Mouse (Mus musculus) lung, postnatal 14 days (tissue): ENCODE data around the gene Fkrp.

ENCODE experiments used
- DNase-seq: peaks from one replicate; pipeline ENCODE4 v3.0.0; 2021

Fkrp gene

DNA sequence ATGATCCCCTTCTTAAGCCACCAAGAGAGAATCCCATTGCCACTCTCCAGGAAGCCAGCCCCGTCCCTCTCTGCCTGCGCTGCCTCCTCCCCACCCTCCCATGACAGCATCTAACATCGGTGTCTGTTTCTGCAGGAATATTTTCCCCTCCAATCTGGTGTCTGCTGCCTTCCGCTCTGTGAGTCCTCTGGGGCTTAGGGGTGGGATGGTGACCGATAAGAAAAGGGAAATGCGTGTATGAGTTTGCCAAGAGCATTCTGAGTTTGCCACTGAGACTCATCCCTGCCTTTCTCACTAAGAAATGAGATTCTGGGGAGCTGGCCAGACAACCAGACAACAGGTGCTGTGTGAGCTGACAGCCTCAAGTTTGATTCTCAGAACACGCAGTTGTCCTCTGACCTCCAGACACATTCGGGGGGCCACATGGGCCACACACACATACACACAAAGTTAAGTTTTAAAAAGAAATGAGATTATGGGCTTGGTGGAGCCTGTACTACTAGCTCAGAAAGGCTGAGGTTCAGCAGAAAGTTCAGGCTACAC lies 30.9 kb downstream of the Fkrp start:
- DNase-seq: no peak

DNA sequence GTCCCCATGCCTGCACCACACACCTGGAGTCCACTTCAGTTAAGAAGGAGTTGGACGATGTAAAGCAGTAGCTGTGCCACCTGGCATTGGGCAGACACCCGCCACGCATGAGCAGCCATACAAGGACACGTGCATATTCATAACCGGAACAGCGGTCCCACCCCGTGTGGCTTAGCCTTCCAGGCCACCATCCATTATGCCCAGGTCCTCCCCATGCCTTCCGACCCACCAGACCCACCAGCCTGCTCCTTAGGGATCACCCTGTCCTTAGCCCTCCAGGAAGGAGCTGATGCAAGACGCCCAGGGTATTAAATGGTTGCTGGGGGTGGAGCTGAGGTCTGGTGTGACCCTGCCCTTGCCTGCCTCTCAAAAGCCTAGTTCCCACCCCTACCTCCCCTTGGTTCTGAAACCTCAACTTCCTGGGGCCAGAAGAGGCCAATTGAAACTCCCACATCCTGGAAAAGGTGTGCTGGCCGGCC lies 32.0 kb downstream of the Fkrp start:
- peak; percentile 32 for DNase-seq

DNA sequence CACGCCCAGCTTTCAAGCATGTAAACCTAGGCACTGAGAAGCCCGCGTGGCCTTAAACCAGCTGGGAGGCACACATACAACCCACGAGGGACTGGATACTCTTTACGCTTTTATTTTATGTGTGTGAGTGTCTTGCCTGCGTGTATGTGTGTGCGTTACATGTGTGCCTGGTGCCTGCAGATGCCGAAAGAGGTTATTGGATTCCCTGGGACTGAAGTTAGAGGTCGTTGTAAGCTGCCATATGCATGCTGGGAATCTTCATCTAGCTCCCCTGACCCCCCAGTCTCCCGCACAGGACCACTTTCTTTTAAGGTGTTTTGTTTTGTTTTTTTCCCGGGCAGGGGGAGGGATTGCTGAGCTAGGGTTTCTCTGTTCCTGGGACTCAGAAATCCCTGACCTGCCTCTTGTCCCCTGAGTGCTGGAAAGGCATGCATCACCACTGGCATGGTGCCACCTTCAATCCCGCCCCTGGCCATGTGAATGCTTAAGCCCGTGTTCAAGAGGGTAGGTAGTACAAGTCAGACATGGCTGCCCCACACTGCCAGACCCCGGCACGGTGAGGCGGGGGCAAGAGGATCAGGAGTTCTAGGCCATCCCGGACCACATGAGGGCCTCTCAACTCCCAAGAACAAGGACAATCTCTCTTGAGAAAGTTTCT lies 32.6 kb downstream of the Fkrp start:
- DNase-seq: peak; percentile 83

DNA sequence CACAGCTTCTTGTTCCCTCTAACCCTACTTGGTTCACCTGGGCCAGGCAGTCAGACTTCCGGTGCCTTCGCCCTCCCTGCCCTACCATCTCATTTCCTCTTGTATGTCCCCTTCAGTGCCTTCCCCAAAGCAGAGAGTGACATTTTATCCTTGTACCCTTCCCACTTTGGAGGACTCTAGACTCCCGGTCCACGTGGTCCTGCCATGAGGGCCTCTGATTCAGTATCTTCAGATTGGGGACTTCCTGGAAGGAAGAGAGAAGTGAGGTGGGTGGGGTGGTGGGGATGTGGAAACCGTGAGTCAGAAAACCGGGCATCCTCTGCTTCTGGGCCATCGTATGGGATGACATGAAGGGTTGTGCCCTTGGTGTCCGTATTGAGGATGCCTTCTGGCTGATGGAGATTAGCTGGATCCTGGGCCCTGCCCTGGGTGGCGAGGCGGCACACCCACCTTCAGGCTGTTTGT lies 33.3 kb downstream of the Fkrp start:
- peak; percentile 29 for DNase-seq

DNA sequence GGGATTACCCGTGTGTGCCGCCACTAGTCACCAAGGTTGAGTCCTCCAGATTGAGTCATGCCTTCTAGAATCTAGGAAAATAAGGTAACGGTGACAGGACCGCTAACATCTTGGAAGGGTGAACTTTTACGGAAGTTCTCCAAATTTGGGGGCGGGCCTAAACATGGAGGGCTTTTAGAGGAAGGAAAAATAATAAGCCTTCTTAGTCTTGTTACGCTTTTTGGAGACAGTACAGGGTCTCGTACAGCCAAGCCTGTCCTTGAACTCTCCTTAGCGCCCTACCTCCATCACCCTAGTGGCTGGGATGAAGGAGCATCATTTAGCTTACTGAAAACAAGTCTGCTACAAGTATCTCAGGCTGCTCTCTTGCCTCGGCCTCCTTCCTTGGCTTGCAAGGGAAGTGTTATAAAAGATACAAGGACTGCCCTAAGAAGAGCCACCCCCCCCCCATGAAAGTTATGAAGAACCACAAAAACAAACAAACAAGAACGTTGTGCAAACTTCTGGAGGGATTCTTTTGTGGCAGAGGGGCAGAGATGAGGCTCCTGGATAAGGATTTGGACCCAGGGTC lies 33.9 kb downstream of the Fkrp start:
- DNase-seq: no peak

DNA sequence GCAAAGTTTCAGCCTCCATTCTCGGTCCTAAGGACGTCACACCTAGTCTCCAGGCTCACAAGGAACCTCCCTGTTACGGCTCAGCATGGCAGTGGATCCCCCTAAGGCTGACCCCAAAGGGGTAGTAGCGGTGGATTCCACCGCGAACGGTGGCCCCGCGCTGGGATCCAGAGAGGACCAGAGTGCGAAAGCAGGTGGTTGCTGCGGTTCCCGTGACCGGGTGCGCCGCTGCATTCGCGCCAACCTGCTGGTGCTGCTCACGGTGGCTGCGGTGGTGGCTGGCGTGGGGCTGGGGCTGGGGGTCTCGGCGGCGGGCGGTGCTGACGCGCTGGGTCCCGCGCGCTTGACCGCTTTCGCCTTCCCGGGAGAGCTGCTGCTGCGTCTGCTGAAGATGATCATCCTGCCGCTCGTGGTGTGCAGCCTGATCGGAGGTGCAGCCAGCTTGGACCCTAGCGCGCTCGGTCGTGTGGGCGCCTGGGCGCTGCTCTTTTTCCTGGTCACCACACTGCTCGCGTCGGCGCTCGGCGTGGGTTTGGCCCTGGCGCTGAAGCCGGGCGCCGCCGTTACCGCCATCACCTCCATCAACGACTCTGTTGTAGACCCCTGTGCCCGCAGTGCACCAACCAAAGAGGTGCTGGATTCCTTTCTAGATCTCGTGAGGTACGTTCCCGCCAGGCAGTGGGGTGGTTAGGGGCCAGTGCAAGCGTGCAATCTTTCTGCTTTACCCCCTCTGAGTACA lies 34.5 kb downstream of the Fkrp start:
- peak; percentile 25 for DNase-seq

DNA sequence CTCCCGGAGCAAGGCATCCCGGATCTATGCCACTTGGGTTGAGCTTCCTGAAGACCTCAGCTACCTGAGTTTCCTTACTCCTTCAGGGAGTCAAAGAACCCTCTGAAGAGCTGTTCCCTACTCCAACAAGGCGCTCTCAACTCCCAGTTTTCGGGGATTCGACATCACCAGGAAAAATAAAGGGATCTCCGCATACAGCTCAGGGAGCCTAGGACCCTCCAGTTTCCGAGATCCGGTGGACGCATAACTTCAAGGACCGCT lies 35.0 kb downstream of the Fkrp start:
- DNase-seq: no peak

DNA sequence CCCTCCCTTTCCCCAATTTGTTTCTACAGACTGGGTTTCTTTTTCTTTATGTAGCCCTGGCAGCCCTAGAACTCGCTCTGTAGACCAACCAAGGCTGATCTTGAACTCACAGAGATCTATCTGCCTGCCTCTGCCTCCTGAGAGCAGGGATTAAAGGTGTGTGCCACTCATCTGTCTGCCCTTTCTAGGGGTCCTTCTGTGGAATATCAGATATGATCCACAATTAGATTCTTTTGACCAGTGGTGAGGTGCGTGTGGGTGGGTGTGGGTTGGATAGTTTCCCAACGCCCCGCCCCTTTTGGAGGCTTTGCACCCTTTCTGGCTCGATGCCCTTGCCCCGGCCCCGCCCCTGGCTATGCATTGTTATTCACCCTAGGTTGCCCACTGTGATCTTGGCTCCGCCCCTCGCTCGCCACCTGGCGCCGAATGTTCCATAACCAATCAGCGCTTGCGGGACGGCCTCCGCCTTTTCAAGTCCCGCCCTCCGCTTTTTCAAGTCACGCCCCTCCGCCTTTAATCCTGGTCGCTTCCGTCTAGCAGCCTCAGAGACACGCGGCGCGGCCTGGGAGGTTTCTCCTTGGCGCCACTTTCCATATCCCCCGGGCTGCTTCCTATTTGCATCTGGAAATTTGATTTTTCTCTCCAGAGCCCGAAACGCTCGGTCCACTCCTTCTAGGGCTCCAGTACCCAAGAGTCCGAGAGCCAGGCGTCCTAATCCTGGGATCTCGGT lies 35.5 kb downstream of the Fkrp start, which contains the start of gene Slc1a5:
Gene Slc1a5, plus strand, starts transcription at position 516 of the 730 bp plus-strand sequence.
- peak; percentile 94 for DNase-seq

DNA sequence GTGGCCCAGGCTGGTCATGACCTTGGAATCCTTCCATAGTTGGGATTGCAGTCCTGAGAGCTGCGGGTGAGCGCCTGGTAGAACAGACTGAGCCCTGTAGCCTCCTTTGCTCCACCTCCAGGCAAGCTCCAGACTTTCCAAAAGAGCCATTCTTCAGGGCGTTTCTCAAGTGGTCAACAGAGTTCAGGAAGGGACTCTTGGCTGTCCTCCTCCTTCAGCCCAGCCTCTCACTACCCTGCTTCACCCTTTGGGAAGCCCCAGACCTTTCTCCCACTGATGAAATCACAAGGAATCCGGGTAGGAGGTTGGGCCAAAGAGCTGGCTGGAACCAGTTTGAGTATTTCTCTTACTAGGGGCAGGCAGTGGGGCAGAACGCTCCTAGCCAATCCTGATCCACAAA lies 36.5 kb downstream of the Fkrp start:
- peak; percentile 63 for DNase-seq

DNA sequence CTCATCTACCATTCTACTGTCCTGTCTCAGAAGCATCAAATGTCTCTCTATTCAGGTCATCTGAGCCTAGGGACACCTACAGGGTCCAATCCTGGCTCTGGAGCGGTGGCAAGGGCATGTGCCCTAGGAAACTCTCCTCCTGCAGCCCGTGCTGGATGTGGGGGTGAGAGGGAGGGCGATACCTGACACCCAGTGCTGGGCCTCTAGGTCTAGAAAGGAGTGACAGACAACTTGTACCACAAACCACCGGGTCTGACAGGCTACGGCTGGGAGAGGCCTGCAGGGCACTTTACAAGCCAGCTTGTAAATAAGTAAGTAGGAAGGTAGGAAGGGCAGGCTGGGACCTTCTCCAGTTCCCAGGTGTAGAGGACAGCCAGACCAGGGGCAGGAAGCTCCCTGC lies 40.6 kb downstream of the Fkrp start:
- DNase-seq: no peak

DNA sequence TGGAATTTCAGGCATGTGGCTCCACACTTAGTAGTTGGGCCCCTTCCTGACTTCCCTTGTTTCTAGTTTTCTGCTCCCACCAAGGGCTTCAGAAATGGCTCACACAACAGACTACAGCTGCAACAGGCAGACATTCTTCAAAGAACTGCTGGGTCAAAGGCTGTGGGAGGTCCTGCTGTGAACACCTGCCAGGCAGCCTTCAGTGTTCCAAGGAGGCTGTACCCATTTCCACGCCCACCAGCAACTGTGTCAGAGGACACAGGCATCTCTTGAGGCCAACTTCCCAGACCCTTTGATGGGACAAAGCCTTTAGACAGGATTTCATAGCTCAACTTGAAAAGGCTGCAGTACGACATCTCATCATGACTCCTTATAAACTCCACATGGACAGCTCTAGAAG lies 50.1 kb downstream of the Fkrp start:
- DNase-seq: peak; percentile 20

DNA sequence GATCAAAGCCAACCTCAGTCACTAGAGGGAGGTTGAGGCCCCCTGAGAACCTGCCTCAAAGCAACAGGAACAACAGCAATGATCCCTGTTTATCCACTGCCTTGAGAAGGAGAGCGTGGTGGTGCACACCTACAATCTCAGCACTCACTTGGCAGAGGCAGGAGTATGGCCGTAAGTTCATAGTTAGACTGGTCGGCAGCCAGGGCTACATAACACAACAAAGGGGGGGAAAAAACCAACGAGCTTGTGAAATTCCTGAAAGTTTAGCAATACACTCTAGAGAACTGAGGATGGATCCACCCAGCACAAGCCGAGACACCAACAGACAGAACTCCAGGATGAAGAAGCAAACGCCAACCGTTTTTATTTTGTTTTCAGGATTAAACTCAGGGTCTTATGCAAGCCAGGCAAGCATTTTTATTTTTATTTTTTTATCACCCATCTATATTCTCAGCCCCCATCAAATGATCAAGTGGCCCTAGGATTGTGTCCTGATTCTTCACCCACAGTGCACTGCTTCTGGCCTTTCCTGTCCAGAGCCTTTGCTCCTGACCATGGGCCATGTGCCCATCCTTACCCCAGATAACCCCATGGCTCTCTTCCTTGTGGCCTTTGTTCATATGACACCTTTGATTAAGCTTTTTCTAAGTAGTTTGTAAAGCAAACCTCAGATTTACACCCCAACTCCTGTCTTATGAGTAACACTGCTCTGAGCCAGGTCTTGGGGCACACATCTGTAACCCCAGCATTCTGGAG lies 52.9 kb downstream of the Fkrp start:
- DNase-seq: no peak

DNA sequence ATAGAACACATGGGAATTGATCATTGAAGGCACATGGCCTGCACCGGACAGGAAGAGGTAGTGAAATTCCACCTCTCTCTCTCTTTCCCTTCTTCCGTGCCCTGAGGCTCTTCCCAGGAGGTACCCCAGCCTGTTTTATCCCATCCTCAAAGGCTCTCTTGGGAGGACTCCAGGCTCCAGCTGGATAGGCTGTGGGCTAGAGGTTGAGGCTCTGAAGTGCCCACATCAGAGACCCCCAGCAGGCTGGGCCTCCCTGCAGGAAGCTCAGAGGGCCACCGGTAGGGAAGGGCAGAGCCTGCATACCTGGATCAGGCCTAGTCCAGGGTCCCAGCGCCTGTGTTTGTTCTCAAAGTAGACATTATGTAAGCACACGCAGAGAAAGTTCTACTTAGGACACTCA lies 54.9 kb downstream of the Fkrp start:
- DNase-seq: no peak

DNA sequence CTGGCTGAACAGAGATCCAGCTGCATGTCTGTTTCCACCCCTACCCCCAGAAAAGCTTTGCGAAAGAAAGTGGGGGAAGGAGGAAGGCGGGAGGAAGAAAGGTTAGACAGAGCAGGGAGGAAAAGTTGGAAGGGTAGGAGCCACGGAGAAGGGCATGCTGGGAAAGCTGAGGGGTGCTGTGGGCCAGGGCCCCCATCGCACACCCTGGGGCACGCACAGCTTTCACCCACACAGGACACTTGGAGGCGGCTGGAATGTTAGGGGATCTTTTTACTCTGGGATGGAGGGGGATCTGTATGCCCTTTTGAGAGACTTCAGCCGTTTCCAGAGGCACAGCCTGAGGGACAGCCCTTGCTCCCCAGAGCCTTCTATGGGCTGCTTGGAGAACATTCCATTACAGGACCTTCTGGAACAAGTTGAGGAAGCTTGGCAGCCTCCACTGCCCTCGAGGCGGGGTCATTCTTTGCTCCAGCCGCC lies 55.5 kb downstream of the Fkrp start:
- peak; percentile 78 for DNase-seq

DNA sequence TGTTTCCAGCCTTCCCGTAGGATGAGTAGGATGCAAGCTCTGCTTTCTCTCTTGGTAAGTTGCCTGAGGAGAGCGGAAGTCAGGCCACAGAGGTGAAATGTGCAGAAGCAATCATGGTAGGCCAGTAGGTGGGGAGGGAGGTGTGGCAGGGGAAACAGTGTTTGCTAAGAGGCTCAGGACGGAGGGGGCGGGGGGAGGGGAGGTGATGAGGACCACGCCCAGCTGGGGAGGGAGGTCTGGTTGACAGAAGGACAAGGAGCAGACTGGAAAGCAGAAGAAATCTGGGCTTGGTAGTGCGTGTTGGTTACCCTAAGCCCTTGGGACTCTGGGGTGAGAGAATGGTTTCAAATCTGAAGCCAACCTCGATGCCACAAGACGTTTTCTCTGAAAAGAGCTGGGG lies 56.2 kb downstream of the Fkrp start:
- peak; percentile 45 for DNase-seq
